Mouse (Mus musculus): ENCODE results near the gene Duox1.

DNA sequence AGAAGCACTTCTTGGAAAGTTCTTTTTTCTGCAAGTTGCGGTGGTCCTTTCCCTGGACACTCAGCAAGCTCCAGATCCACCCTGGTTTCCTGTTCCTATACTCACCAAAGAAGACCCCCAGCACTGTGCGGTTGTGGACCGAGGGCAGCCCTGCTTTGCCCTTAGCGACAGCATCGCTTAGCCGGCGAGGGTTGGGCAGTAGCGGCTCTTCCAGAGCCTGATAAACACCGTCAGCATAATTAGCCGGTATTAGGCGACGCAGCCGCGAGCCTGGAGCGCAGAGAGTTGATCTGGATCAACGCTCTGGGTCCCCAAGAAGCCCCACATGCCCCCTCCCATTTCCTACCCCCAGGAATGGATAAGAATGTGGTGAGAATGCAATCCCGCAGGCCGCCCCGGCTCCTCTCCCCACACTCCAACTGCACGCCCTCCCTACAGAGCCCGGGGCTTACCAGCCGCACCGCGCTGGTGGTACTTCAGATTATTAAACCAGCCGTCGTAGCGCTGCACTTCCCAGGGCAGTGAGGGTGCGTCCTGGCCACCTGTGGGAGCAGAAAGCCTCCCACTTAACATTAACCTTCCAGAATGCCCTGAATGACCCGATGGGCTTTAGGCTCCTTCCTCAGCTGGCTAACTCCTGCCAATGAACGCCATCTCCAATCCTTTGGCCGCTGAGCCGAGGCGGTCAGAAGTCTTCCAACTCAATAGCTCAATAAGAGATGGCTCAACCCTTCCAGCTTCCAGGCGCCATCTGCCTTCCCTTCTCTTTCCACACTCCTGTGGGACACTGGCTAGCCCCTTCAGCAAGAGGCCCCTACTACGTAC, 18.0 kb upstream of the Duox1 start:
- no peak for TF ChIP-seq CTCF (IDR thresholded peaks at IDR 0.05; ENCODE audit: low read depth, low read length)
- TF ChIP-seq GATA1 (IDR thresholded peaks at IDR 0.05; ENCODE audit: borderline replicate concordance, low read length) = no peak

All from G1E (cell line).